Mouse (Mus musculus) Patski (cell line): ENCODE measurements around the gene Gcm2. TPM values are rescaled to one million over a fixed set of nuclear protein-coding genes. Genes with fewer than 3 reads are reported as not detected.

Experiments used
- ATAC-seq: fragments of 100-300 bp; one replicate; pipeline ENCODE4 v1.8.0; 2021
- CTCF ChIA-PET: fragments of 350-600 bp; sonication (Branson Sonifier 250); formaldehyde crosslinking; loops from one replicate; lab custom pipeline; 2022; ENCODE audit warnings: inconsistent platforms; lab: Charles Lee
- POLR2A ChIA-PET: fragments of 350-600 bp; sonication (Branson Sonifier 250); formaldehyde crosslinking; loops from one replicate; lab custom pipeline; 2022; ENCODE audit warnings: antibody characterized with exemption, inconsistent platforms; lab: Charles Lee
- DNase-seq: peaks from one replicate; pipeline ENCODE4 v3.0.0-alpha.2; 2011; ENCODE audit warnings: low read depth, low spot score
- H3K27me3 ChIP-seq: fragments of 371-371 bp; one replicate; pipeline ENCODE4 v1.5.1; 2021
- CTCF ChIP-seq: fragments of 100-300 bp; IDR thresholded peaks from one replicate; pipeline ENCODE4 v1.5.1; 2021
- in situ Hi-C: fragments of 300-500 bp; cut with MboI; formaldehyde crosslinking; loops from 3 replicates; pipeline ENCODE4 v1.11.1; 2018; ENCODE audit warnings: low pct_unique_long_range_greater_than_20kb, mixed read lengths
- polyA plus RNA-seq: library from polyadenylated mRNA; unstranded; gene quantifications from one replicate; pipeline ENCODE4 v1.2.3, GENCODE M21; 2021

The Gcm2 gene
- polyA plus RNA-seq, 1 experiment from 2014 or later = not detected

DNA sequence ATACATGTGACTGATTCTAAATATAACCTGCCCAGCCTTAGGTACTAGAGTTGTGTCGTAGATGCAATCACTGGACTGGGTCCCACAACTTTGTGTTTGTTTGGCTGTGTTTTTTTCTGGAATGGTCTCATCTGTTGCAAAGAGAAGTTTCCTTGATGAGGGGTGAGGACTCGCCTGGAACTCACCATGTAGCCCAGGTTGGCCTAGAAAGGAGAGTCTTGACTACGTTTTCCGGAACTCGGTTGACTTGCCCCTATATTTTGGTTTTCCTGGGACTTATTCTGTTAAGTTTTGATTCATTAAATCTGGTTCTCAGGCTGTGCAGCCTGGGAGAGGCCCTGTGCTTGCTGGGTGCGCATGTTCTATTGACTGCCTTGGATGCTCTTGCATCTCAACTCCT is 30.1 kb downstream of the Gcm2 start:
- TF ChIP-seq CTCF = no peak
- DNase-seq = no peak
- no peak for ATAC-seq
- in situ Hi-C loops = loop anchor here (5.0 kb wide), 1 partner anchor 157 kb away; no protein-coding TSS in a partner anchor
- POLR2A ChIA-PET = no interaction called here
- CTCF ChIA-PET = no interaction called here
- peaks cover 55% of the 10 kb centered on the region for H3K27me3 ChIP-seq

DNA sequence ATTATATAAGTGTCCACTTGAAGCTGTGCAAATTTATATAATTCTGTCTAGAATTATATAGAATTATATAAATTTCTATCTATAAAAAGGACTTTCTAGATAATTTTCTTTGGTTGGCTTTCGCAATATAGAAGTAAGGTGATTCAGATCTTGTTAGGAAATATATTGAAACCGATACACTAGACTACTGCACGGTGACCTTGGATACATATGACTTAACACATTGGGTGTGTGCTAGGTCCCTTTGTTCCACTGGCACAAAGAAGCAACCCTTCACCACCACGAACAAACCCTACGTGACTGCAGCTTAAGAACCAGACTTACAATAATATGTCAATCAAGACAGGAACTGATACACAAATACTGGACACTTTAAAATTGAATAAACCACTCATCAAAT is 31.0 kb downstream of the Gcm2 start:
- ATAC-seq (no peak), DNase-seq (no peak)
- peaks cover 52% of the 10 kb centered on the region for H3K27me3 ChIP-seq
- POLR2A ChIA-PET = no interaction called here
- in situ Hi-C loops = loop anchor here (5.0 kb wide), 1 partner anchor 157 kb away; no protein-coding TSS in a partner anchor
- TF ChIP-seq CTCF = no peak
- CTCF ChIA-PET = no interaction called here

DNA sequence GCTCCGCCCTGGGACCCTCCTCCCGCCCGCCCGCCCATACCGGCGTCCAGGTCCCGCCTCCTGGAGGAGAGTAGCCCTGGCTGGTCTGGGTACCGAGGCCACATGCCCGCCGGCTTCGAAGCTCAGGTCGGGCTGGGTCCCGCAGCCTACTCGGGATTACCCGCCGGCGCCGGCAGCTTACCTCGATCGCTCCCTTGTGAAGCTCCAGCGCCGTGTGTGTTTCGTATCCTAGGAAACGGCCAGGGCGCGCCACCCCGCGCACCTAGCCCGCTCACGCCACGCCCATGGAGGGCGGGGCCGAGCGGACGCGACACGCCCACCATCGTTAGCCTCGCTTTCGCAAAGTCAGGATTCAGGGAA is 31.4 kb downstream of the Gcm2 start, which contains the start of gene Mak:
Gene Mak (minus strand): TSS at position 286 of the 360 bp plus-strand sequence.
- CTCF ChIA-PET = no interaction called here
- peaks cover 52% of the 10 kb centered on the region for H3K27me3 ChIP-seq
- in situ Hi-C loops = no loop called here
- DNase-seq (no peak), ATAC-seq (no peak)
- TF ChIP-seq CTCF = no peak
- POLR2A ChIA-PET = no interaction called here

DNA sequence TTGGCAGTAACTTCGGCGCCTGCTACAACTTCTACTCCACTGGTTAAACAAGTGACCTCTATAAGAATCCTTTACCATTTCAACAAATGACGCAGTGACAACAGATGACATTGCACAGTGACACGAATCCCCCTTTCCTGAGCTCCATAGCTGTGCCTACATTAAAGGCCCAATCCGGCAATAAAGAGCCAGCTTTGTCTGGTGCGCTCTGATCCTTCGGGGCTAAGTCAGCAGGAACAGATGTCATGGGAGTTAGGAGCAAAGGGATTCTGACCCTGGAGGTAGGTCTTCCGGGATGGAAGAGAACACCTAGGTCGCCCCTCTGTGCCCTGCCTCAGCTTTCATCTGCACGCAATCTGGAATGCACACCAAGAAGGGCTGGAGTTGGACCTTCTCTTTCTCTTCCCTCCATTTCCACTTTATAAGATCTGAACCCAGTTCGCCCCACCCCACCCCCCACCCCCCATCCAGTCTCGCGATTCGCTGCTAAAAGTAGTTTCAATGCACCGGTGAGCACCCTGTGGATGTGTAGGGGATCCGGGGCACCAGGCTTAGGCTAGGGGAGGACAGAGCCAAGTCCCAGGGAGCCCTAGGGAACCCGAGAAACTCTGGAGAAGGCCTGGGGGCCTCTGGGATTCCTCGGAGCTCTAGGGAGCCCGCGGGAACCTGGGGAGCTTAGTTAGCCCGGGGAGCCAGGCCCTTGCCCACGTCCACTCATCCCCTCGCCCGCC is 32.0 kb downstream of the Gcm2 start:
- in situ Hi-C loops = no loop called here
- TF ChIP-seq CTCF = no peak
- DNase-seq (no peak), ATAC-seq (no peak)
- POLR2A ChIA-PET = no interaction called here
- peaks cover 54% of the 10 kb centered on the region for H3K27me3 ChIP-seq
- CTCF ChIA-PET = no interaction called here

GRCm38 (mm10) chr13:41077921-41078320 is 32.9 kb downstream of the Gcm2 start:
- ChIA-PET POLR2A (no interaction called here), CTCF (interaction anchor here (1.3 kb wide), 1 partner anchor 160 kb away, joined by 3 read pairs; no protein-coding TSS in a partner anchor)
- ATAC-seq = no peak
- no peak for TF ChIP-seq CTCF
- in situ Hi-C loops = no loop called here
- peaks cover 52% of the 10 kb centered on the region for H3K27me3 ChIP-seq
- no peak for DNase-seq

DNA sequence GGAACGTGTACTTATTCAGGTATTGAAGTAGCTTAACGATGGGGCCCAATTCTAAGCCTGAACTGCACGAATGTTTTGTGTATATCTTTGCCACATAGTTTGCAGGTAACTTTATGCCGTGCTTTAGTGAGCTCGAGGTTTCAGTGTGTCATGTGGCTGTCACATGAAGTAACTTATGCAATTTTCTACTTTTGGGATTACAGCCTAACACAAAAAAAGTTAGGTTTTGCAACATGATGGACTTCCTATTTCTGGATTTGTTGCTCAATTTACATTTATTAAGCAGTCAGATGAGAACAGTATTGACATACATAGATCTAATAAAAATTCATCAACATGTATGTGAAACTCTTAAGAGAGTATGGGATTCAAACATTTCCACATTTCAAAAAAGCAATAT is 37.0 kb downstream of the Gcm2 start:
- ChIA-PET CTCF (no interaction called here), POLR2A (no interaction called here)
- in situ Hi-C loops = no loop called here
- TF ChIP-seq CTCF = no peak
- DNase-seq = no peak
- peaks cover 40% of the 10 kb centered on the region for H3K27me3 ChIP-seq
- ATAC-seq = no peak

- no peak for TF ChIP-seq CTCF
- in situ Hi-C loops = no loop called here
- H3K27me3 ChIP-seq = peaks cover 36% of the 10 kb centered on the region
- POLR2A ChIA-PET = no interaction called here
- no peak for DNase-seq
- ATAC-seq = no peak
- CTCF ChIA-PET = interaction anchor here (1.4 kb wide), 1 partner anchor 13 kb away, joined by 3 read pairs; no protein-coding TSS in a partner anchor
Measured at GRCm38 (mm10) chr13:41071617-41072016, 39.2 kb downstream of the Gcm2 start.

DNA sequence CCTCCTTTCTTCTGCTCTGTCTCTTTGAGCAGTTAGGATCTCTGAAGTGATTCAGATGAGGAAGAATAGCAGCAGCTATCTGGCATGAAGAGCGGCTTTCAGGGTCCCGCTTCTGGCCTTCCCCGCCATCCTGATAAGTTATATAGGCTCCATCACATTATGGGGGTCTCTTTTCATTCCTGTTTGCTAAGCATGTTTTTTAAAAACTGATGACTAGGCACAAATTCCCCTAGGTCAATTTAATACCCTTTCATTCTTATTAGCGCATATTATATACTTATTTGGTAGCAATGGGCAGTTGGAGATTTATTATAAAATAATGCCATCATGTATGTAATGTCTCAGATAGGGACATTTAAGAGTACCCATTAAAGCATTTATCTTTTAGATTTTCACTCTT is 43.2 kb downstream of the Gcm2 start:
- in situ Hi-C loops = no loop called here

DNA sequence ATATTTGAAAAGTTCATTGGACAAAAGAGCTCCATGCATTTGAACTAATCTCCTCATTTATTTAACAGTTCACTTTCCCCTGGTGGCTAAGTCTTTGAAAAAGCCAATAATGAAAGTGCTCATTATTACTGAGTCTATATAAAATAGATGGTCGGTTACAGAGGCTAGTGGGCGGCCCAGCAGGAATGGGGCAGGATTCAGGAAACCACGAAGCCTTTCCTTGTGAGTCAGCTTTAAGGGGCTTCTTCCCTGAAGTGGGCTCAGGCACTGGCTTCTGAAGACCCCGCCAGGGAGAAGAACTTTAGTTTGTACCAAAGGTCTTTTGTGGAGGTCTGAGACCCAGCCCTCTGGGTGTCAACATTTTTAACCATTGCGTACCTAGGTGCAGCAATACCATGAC is 58.9 kb downstream of the Gcm2 start:
- CTCF ChIA-PET = no interaction called here
- ATAC-seq (no peak), DNase-seq (no peak)
- H3K27me3 ChIP-seq = peaks cover 42% of the 10 kb centered on the region
- POLR2A ChIA-PET = no interaction called here
- in situ Hi-C loops = no loop called here
- no peak for TF ChIP-seq CTCF

More for the DNA sequence above, 43.2 kb downstream of the Gcm2 start:
- ChIA-PET POLR2A (no interaction called here), CTCF (interaction anchor here (0.8 kb wide), 1 partner anchor 183 kb away, joined by 3 read pairs; no protein-coding TSS in a partner anchor)
- TF ChIP-seq CTCF = no peak
- peaks cover 31% of the 10 kb centered on the region for H3K27me3 ChIP-seq
- DNase-seq (no peak), ATAC-seq (no peak)

Other genes starting within 250 kb of the Gcm2 start
- 70.1 TPM for gene Pak1ip1, start 110.0 kb downstream of the Gcm2 start, polyA plus RNA-seq
- gene Tmem14c, start 94.7 kb downstream of the Gcm2 start, polyA plus RNA-seq = 129 TPM
- gene Mak, start 31.3 kb downstream of the Gcm2 start, polyA plus RNA-seq = 0.05 TPM
- gene Sycp2l, start 3.3 kb upstream of the Gcm2 start, polyA plus RNA-seq = not detected
- gene Elovl2, start 109.4 kb upstream of the Gcm2 start, polyA plus RNA-seq = not detected
- gene Smim13, start 138.8 kb upstream of the Gcm2 start, polyA plus RNA-seq = 10.8 TPM
- not detected for gene Gm17364, start 162.9 kb upstream of the Gcm2 start, polyA plus RNA-seq